ENCODE assay signal across 14 mouse cellular contexts in the genomic region with DNA sequence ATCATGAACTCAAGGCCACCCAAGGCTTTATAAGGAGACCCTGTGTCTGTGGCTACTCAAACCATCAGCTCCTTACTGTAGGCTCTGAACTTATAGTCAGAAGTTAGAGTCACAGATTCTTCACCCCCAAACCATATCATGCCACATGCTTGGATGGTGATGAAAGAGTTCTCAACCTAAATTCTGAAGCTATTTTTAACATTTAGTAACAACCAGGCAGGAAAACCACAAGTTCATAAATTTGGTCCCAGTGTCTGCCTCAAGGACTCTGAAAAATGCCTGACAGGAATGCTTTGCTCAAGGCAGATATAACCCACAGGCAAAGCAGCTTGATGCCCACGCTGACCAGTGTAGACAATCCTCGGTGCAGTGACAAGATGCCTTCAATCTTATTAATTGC.
"Had no signal": no experiment of that assay in that cellular context is flagged by ENCODE, and none has a peak within 500 bp of the region (broad histone marks: within the 10 kb centered on the region; RNA-seq: fewer than 3 reads in every experiment).

No protein-coding gene starts in this region.

- H3K36me3 ChIP-seq: limb, embryonic 15.5 days; liver, embryonic 12.5 days; midbrain, embryonic 13.5 days; neural tube, embryonic 15.5 days had no signal

- H3K27ac ChIP-seq: layer of hippocampus, adult 2 months; left cerebral cortex, adult 2 months; limb, embryonic 15.5 days; liver, embryonic 12.5 days; midbrain, embryonic 13.5 days; neural tube, embryonic 15.5 days; stomach, postnatal 0 days had no signal

- ATAC-seq: liver, embryonic 12.5 days; midbrain, embryonic 13.5 days had no signal

- H3K4me3 ChIP-seq: layer of hippocampus, adult 2 months; left cerebral cortex, adult 2 months; limb, embryonic 15.5 days; liver, embryonic 12.5 days; midbrain, embryonic 13.5 days; neural tube, embryonic 15.5 days had no signal

- H3K9me3 ChIP-seq: limb, embryonic 15.5 days; liver, embryonic 12.5 days; midbrain, embryonic 13.5 days; neural tube, embryonic 15.5 days had no signal

- H3K9ac ChIP-seq: limb, embryonic 15.5 days; liver, embryonic 12.5 days; lung, embryonic 14.5 days; midbrain, embryonic 13.5 days; neural tube, embryonic 15.5 days had no signal

- H3K4me1 ChIP-seq: liver, embryonic 12.5 days; midbrain, embryonic 13.5 days had no signal

- H3K27me3 ChIP-seq: limb, embryonic 15.5 days; liver, embryonic 12.5 days; midbrain, embryonic 13.5 days; neural tube, embryonic 15.5 days had no signal

- H3K4me2 ChIP-seq: limb, embryonic 15.5 days; liver, embryonic 12.5 days; lung, embryonic 14.5 days; midbrain, embryonic 13.5 days; neural tube, embryonic 15.5 days had no signal

- DNase-seq: kidney, postnatal 10 days; kidney, postnatal 4 days; lung, embryonic 14.5 days; lung, postnatal 14 days; right cerebral cortex, adult 18-20 months; right cerebral cortex, postnatal 25 days; thymus, postnatal 14 days had no signal
